Mouse (Mus musculus) bone marrow, adult 2 months (tissue): ENCODE data around the gene Rps27l. TPM values are rescaled to one million over a fixed set of nuclear protein-coding genes. Genes with fewer than 3 reads are reported as not detected.

Experiments
- H3K27ac ChIP-seq: fragments of 200-500 bp; 2 replicates; pipeline ENCODE4 v1.5.1; 2012; ENCODE audit warnings: low read depth, mild to moderate bottlenecking, control low read depth, inconsistent platforms, low read length; ENCODE audit not compliant: control insufficient read depth, poor library complexity, insufficient read depth
- H3K4me1 ChIP-seq: fragments of 200-500 bp; 2 replicates; pipeline ENCODE4 v1.6.1; 2011; ENCODE audit warnings: low read length; ENCODE audit not compliant: control insufficient read depth, insufficient read depth
- H3K4me3 ChIP-seq: fragments of 200-500 bp; replicated peaks from 2 replicates; pipeline ENCODE3; 2011; ENCODE audit warnings: mild to moderate bottlenecking, low read depth, low read length, control low read depth; ENCODE audit not compliant: control insufficient read depth
- CTCF ChIP-seq: fragments of 200-500 bp; IDR thresholded peaks from 2 replicates; pipeline ENCODE4 v1.5.1; 2011; ENCODE audit warnings: low read length, control low read depth; ENCODE audit not compliant: control insufficient read depth, insufficient read depth
- POLR2A ChIP-seq: fragments of 200-500 bp; IDR thresholded peaks from 2 replicates; pipeline ENCODE4 v1.6.1; 2011; ENCODE audit warnings: low read depth, mild to moderate bottlenecking, control low read depth, low read length, borderline replicate concordance; ENCODE audit not compliant: control insufficient read depth
- WGBS: fragments of 180-500 bp; shearing (Covaris S2); methylation state at CpG from one replicate; pipeline ENCODE4 v1.1.7; 2018; 5-methylcytosine and 5-hydroxymethylcytosine counted together
- polyA plus RNA-seq: library from polyadenylated mRNA; stranded (reverse); fragments of >200 nt; gene quantifications from 2 replicates; pipeline ENCODE4 v1.2.4, GENCODE M21; 2011; ENCODE audit warnings: low replicate concordance; ENCODE audit not compliant: missing spikeins, insufficient read depth, insufficient read length

The Rps27l gene
- polyA plus RNA-seq, 1 experiment: 183 TPM

DNA sequence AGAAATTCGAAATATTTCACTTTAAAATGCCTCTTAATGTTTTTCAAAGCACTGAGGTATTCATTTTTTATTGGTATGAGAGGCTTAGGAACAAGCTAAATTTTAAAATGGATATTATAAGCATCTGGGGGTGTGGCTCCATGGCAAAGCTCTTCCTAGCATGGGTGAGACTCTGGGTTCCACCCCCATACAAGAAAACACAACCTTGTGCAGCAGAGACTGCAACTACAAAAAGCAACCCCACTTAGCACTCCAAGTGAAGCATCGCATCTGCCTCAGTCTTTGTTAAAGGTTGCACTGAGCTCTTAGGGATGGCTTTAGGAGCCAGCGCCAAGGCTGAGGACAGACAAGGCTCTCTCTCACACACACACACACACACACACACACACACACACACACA is 15.6 kb downstream of the Rps27l start:
- Histone ChIP-seq H3K27ac (no peak overlapping the region), H3K4me1 (no peaks in the 10 kb centered on the region), H3K4me3 (no peak overlapping the region)
- TF ChIP-seq POLR2A: no peak
- no peak for TF ChIP-seq CTCF
- WGBS: 75% methylated on average over 3 of the region's 3 CpGs

DNA sequence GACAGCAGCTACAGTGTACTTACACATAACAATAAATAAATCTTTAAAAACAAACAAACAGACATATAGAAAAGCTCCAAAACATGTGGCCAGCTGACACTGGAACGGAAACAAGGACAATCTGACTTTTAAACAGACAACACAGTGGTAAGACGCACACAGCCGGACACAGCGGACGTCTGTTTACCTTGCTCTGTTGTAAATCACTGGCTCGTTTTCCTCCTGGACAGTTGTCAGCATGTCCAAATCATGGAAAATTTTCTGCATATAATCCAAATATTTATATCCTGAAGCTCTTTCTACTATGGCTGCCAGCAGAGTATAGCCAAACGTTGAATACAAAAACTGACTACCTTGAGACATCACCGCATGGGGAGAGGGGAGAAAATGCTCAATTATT is 21.6 kb downstream of the Rps27l start:
- TF ChIP-seq CTCF: no peak
- TF ChIP-seq POLR2A: no peak
- Histone ChIP-seq H3K27ac (no peak overlapping the region), H3K4me3 (no peak overlapping the region), H3K4me1 (no peaks in the 10 kb centered on the region)
- 91% methylated on average over 8 of the region's 8 CpGs for WGBS

GRCm38 (mm10) chr9:66971116-66971515 is 25.2 kb downstream of the Rps27l start:
- no peak overlapping the region for H3K4me3 ChIP-seq
- 86% methylated on average over 8 of the region's 8 CpGs for WGBS
- no peak overlapping the region for H3K27ac ChIP-seq
- no peak for TF ChIP-seq CTCF
- TF ChIP-seq POLR2A: no peak
- H3K4me1 ChIP-seq: no peaks in the 10 kb centered on the region

- Histone ChIP-seq H3K27ac (peak overlapping the region; percentile 99), H3K4me3 (peak overlapping the region; percentile 87), H3K4me1 (no peaks in the 10 kb centered on the region)
- under 1% methylated on average over 41 of the region's 41 CpGs for WGBS
- TF ChIP-seq CTCF (no peak), POLR2A (peak; percentile 69; the same call in 1 of the 2 replicates)
Measured at GRCm38 (mm10) chr9:66974721-66975225, 28.9 kb downstream of the Rps27l start.

GRCm38 (mm10) chr9:66975239-66975645 is 29.4 kb downstream of the Rps27l start, which contains the start of gene Lactb:
Gene Lactb, minus strand, starts transcription at chr9:66975484.
- H3K4me1 ChIP-seq: no peaks in the 10 kb centered on the region
- peak within 1 kb of the TSS; percentile 87 for H3K4me3 ChIP-seq
- under 1% methylated on average over 32 of the region's 32 CpGs for WGBS
- H3K27ac ChIP-seq: peak within 1 kb of the TSS; percentile 99
- no peak for TF ChIP-seq CTCF
- TF ChIP-seq POLR2A: peak; percentile 72; the same call in 1 of the 2 replicates

DNA sequence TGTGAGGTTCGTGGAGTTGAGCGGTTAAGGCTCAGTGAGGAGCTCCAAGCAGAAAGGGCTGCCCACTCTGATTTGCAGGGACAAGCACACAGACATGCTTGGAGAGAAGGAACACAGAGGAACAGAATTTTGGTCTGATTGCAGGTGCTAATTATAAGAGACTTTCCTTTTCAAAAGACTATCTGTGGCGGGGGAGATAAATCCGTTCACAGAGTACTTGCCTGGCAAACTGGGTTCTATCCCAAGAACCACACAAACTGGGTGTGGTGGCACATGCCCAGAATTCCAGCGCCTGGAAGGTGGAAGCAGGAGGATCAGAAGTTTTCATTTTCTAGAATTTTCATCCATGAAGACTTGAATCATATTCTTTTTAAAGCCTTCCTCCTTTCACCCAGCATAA is 31.2 kb downstream of the Rps27l start:
- TF ChIP-seq CTCF (no peak), POLR2A (no peak)
- no peak overlapping the region for H3K4me3 ChIP-seq
- WGBS: 74% methylated on average over 5 of the region's 5 CpGs
- no peaks in the 10 kb centered on the region for H3K4me1 ChIP-seq
- no peak overlapping the region for H3K27ac ChIP-seq

DNA sequence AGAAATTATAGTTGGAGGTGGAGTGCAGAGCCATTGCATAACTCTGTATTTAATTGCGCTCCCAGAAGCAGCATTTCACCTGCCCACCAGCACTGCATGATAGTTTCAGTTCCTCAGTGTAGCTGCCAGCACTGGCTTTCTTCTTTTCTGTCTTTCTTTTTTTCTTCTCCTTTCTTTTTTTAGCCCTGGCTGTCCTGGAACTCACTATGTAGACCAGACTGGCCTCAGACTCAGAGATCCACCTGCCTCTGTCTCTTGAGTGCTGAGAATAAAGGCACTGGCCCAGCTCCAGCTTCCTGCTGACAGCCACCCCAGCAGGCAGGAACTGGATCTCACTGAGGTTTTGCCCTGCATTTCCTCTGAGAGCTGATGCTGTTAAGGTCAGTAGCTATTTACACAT is 32.1 kb downstream of the Rps27l start:
- WGBS: 21% methylated on average over 1 of the region's 1 CpGs
- Histone ChIP-seq H3K4me1 (no peaks in the 10 kb centered on the region), H3K27ac (peak overlapping the region; percentile 52; the same call in 1 of the 2 replicates), H3K4me3 (no peak overlapping the region)
- TF ChIP-seq CTCF: no peak
- no peak for TF ChIP-seq POLR2A

GRCm38 (mm10) chr9:66978468-66978867 is 32.6 kb downstream of the Rps27l start:
- H3K27ac ChIP-seq: no peak overlapping the region
- H3K4me3 ChIP-seq: no peak overlapping the region
- no peaks in the 10 kb centered on the region for H3K4me1 ChIP-seq
- no peak for TF ChIP-seq CTCF
- TF ChIP-seq POLR2A: no peak
- WGBS: 43% methylated on average over 1 of the region's 1 CpGs

- no peak for TF ChIP-seq POLR2A
- TF ChIP-seq CTCF: peak; percentile 81
- H3K4me1 ChIP-seq: peaks cover 2% of the 10 kb centered on the region
- 4% methylated on average over 5 of the region's 5 CpGs for WGBS
- H3K27ac ChIP-seq: no peak overlapping the region
- H3K4me3 ChIP-seq: no peak overlapping the region
Measured at GRCm38 (mm10) chr9:66980458-66980857, 34.6 kb downstream of the Rps27l start.
